Mouse (Mus musculus): Measurements from ENCODE around the gene Cxcr2. TPM values are rescaled to one million over a fixed set of nuclear protein-coding genes. Genes with fewer than 3 reads are reported as not detected.

Gene Cxcr2
- total RNA-seq, 2 experiments from 2014 or later, result not detected

GRCm38 (mm10) chr1:74196621-74197419 is 43.0 kb downstream of the Cxcr2 start:
- DNase-seq (ENCODE audit: low spot score in 2 of 2), result peak in 1 of 2 experiments; percentile 49

DNA sequence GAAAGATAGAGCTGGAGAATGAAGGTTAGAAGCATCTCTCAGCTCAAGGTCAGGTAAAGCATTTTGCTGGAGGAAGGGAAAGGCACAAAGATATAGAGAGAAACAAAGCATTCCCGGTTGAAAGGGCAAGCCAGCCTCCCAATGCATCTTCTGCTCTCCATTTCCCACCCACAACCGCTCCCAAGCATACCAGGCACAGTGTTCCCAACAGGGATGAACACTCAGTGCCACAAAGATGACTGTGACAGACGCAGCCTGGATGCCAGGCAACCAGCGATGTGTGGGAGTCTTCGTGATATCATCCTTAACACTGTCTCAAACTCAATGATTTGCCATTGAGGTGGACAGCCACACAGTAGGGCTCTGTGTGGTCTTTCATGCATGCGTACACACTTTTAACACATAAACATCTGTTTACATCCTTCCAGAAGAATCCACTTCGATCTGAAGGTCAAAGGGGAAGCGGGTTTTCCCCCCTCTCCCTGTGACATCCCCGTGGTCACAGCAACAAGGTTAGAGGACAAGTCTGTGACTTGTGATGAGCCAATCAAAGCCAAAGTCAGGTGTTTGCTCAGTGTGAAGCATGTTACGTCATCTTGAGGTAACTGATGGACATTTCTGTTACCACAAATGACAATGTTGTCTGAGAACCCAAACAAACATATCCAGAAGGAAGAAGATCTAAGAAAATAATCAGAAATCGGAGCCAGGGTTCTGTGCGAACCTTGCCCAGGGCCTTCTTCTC is 44.1 kb downstream of the Cxcr2 start:
- peak; percentile 78 to 93 for DNase-seq (ENCODE audit: low spot score in 2 of 2)

- peak in 1 of 2 experiments; percentile 45 for DNase-seq (ENCODE audit: low spot score in 2 of 2)
These were observed 45.3 kb downstream of the Cxcr2 start for GRCm38 (mm10) chr1:74199046-74199445.

DNA sequence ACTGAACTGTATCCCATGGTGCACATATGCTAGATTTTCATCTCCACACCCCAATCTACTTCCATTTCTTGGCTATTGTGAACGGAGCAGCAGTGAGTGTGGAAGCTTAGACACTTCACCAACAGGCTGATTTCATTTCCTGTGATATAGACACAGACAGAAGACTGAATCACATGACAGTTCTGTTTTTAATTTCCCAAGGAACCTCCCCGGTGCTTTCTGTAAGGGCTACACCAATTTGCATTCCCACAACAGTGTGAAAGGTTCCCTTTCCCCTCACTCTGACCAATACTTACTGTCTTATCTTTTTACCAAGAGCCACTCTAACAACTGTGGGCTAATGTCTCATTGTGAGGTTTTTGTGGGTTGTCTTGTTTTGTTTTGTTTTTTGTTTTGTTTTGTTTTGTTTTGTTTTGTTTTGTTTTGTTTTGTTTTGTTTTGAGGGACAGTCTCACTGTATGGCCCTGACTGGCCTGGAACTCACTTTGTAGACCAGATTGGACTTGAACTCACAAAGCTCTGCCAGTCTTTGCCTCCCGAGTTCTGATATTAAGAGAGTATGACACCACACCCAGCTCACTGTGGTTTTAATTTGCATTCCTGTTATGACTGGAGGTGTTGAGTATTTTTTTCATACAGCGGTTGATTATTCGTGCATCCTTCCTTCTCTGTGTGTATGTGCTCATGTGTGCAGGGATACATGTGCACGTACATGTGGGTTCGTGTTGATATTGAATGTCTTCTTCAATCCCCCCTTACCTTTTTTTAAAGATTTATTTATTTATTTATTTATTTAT is 47.5 kb downstream of the Cxcr2 start:
- DNase-seq (ENCODE audit: low spot score in 2 of 2), result no peak

GRCm38 (mm10) chr1:74203457-74203856 is 49.7 kb downstream of the Cxcr2 start:
- DNase-seq (ENCODE audit: low spot score in 2 of 2), result no peak

DNA sequence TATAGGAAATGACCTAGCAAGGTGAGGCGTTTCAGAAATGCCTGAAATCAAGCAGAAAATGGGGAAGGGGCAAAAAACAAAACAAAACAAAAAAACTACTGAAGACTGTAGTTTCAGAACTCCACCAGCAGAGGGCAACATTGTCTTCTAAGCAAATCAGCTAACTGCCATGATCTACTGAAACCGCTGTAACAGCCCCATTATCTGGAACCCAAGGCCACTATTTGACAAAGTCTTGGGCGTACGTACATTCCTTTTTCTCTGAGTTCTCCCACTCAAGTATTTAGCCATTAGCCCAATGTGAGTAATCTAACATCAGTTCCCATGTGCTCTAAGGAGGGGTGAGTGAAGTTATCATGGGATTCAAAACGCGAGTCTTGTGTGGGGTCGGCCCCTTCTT is 52.1 kb downstream of the Cxcr2 start:
- peak in 1 of 2 experiments; percentile 56 for DNase-seq (ENCODE audit: low spot score in 2 of 2)

- DNase-seq (ENCODE audit: low spot score in 2 of 2), result no peak
These were observed 52.9 kb downstream of the Cxcr2 start for GRCm38 (mm10) chr1:74206642-74207041.

DNA sequence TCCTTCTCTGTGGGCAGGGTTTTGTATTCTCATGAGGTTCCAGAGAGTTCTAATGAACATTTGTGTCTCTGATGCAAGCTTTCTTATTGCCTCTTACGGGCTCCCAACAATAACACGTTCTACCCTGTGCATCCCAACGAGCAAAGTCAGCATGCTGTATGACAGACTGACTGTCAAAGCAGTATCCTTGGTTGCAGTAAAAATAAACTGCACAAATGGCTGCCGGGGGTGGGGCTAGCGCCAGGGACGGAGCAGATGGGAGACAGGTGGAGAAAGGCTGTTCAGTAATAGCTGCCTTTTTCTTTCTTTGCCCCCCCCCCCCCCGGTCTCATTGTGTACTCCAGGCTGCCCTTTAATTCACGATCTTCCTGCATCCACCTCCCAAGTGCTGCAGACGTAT is 54.1 kb downstream of the Cxcr2 start:
- peak; percentile 75 to 90 for DNase-seq (ENCODE audit: low spot score in 2 of 2)

- DNase-seq (ENCODE audit: low spot score in 2 of 2), result no peak
These were observed 55.2 kb downstream of the Cxcr2 start for GRCm38 (mm10) chr1:74208941-74209340.

Small RNAs within 50 kb of the gene (microRNA-seq; reads per million reads assigned to microRNA genes)
- 0 reads per million in 2 experiments for gene Mir1928

Other genes starting within 250 kb of the Cxcr2 start
- gene Tns1, start 29.5 kb upstream of the Cxcr2 start, total RNA-seq (2021), result 10 to 100 TPM; 37.0 to 39.6 TPM
- not detected for gene Rufy4, start 28.4 kb upstream of the Cxcr2 start, total RNA-seq (2021)
- gene Cxcr1, start 40.6 kb downstream of the Cxcr2 start, total RNA-seq (2021), result not detected
- 100 to 1,000 TPM; 376 to 401 TPM for gene Arpc2, start 82.1 kb downstream of the Cxcr2 start, total RNA-seq (2021)
- gene Gpbar1, start 124.6 kb downstream of the Cxcr2 start, total RNA-seq (2021), result not detected
- gene Aamp, start 130.7 kb downstream of the Cxcr2 start, total RNA-seq (2021), result 100 to 1,000 TPM; 163 to 168 TPM
- 100 to 1,000 TPM; 192 to 206 TPM for gene Pnkd, start 130.9 kb downstream of the Cxcr2 start, total RNA-seq (2021)
- 10 to 100 TPM; 23.6 to 27.1 TPM for gene Tmbim1, start 151.6 kb downstream of the Cxcr2 start, total RNA-seq (2021)
- gene Catip, start 208.1 kb downstream of the Cxcr2 start, total RNA-seq (2021), result 1 to 10 TPM; 1.0 to 1.2 TPM
- 1 to 10 TPM; 3.2 to 4.5 TPM for gene Slc11a1, start 221.2 kb downstream of the Cxcr2 start, total RNA-seq (2021)
- 10 to 100 TPM; 28.9 to 29.1 TPM for gene Ctdsp1, start 237.5 kb downstream of the Cxcr2 start, total RNA-seq (2021)

All from layer of hippocampus, adult 18-20 months (tissue).